Mouse (Mus musculus) intestine, embryonic 16.5 days (tissue): ENCODE measurements around the gene Rbks. TPM values are rescaled to one million over a fixed set of nuclear protein-coding genes. Genes with fewer than 3 reads are reported as not detected.
A peak's percentile ranks its signal among the peaks of the same experiment; 100 is the strongest.

Source experiments
- ATAC-seq: fragments of 200-750 bp; cut with Nextera tagmentation; 2 replicates; pipeline ENCODE4 v1.8.0; 2017; ENCODE audit warnings: moderate TSS enrichment, moderate library complexity
- H3K27ac ChIP-seq: fragments of 300-500 bp; sonication (generic); 2 replicates; pipeline ENCODE4 v1.5.1; 2014; ENCODE audit warnings: mild to moderate bottlenecking, low read length
- H3K27me3 ChIP-seq: fragments of 300-500 bp; sonication (generic); replicated peaks from 2 replicates; pipeline ENCODE4 v1.6.1; 2014; ENCODE audit warnings: low read length, control low read depth, mixed read lengths; ENCODE audit not compliant: control insufficient read depth, insufficient read depth
- H3K36me3 ChIP-seq: fragments of 300-500 bp; sonication (generic); 2 replicates; pipeline ENCODE4 v1.6.1; 2014; ENCODE audit warnings: low read length, control low read depth; ENCODE audit not compliant: control insufficient read depth, insufficient read depth
- H3K4me1 ChIP-seq: fragments of 300-500 bp; sonication (generic); 2 replicates; pipeline ENCODE4 v1.6.1; 2014; ENCODE audit warnings: low read length, control low read depth, mixed read lengths; ENCODE audit not compliant: control insufficient read depth, insufficient read depth
- H3K4me2 ChIP-seq: fragments of 300-500 bp; sonication (generic); 2 replicates; pipeline ENCODE4 v1.6.1; 2014; ENCODE audit warnings: low read depth, low read length, control low read depth
- H3K4me3 ChIP-seq: fragments of 300-500 bp; sonication (generic); 2 replicates; pipeline ENCODE4 v1.5.1; 2014; ENCODE audit warnings: mild to moderate bottlenecking, low read length
- H3K9ac ChIP-seq: fragments of 300-500 bp; sonication (generic); 2 replicates; pipeline ENCODE4 v1.6.1; 2014; ENCODE audit warnings: low read depth, low read length
- H3K9me3 ChIP-seq: fragments of 300-500 bp; sonication (generic); 2 replicates; pipeline ENCODE4 v1.6.1; 2016; ENCODE audit warnings: low read length, control low read depth; ENCODE audit not compliant: control insufficient read depth
- WGBS: fragments of 180-500 bp; shearing (Covaris S2); extraction: QIAGEN DNeasy Blood & Tissue Kit; methylation state at CpG from one replicate; pipeline ENCODE4 v1.1.7; 2014; 5-methylcytosine and 5-hydroxymethylcytosine counted together
- polyA plus RNA-seq: library from polyadenylated mRNA; unstranded; fragments of >200 nt; fragmentation: Nextera tagmentation; extraction: Ambion mirVana; gene quantifications from 2 replicates; pipeline ENCODE4 v1.2.1, GENCODE M21; 2015

Rbks gene
- polyA plus RNA-seq, 1 experiment from 2014 or later = 20.8 TPM

- peak overlapping the region; percentile 53; the same call in 1 of the 2 replicates for H3K9ac ChIP-seq
- peaks cover 13% of the 10 kb centered on the region for H3K4me1 ChIP-seq
- H3K4me3 ChIP-seq = no peak overlapping the region
- H3K36me3 ChIP-seq = no peaks in the 10 kb centered on the region
- ATAC-seq = peak; percentile 96
- WGBS = 59% methylated on average over 2 of the region's 2 CpGs
- H3K27ac ChIP-seq = peak overlapping the region; percentile 98
- no peaks in the 10 kb centered on the region for H3K27me3 ChIP-seq
- no peaks in the 10 kb centered on the region; the same call in 1 of the 2 replicates for H3K9me3 ChIP-seq
- 0 out of 2 replicates have a peak overlapping the region, but pooled peaks have one; percentile 6 for H3K4me2 ChIP-seq
These were observed 15.9 kb upstream of the Rbks start for GRCm38 (mm10) chr5:31713280-31713711.

- no peak overlapping the region for H3K4me3 ChIP-seq
- H3K36me3 ChIP-seq = no peaks in the 10 kb centered on the region
These were observed 12.0 kb upstream of the Rbks start for GRCm38 (mm10) chr5:31709389-31709788.

DNA sequence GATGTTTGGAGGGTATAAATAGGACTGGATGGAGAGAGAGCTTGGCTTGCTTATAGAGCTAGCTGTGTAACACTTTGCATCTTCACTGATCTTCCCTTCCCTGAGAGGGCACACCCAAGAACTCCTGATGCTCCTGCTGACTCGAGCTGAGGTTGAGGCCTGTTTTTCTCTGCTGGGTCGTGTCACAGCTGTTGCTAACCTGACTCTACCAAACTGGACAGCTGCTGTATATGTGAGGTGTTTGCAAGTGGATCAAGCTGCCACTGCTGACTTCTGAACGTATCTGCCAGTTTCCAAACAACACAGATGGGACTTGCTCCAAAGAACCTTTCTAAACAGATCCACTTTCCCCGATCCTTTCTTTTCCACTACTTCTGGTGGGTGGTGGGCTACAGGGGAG, 9.4 kb upstream of the Rbks start:
- no peak overlapping the region for H3K4me3 ChIP-seq
- H3K36me3 ChIP-seq = no peaks in the 10 kb centered on the region
- no peak overlapping the region for H3K4me2 ChIP-seq
- H3K4me1 ChIP-seq = no peaks in the 10 kb centered on the region
- H3K9ac ChIP-seq = no peak overlapping the region
- H3K27ac ChIP-seq = no peak overlapping the region
- no peaks in the 10 kb centered on the region for H3K27me3 ChIP-seq
- 86% methylated on average over 4 of the region's 4 CpGs for WGBS
- ATAC-seq = no peak
- H3K9me3 ChIP-seq = no peaks in the 10 kb centered on the region; the same call in 1 of the 2 replicates

More at GRCm38 (mm10) chr5:31709389-31709788, 12.0 kb upstream of the Rbks start:
- no peak overlapping the region for H3K9ac ChIP-seq
- H3K27ac ChIP-seq = no peak overlapping the region
- no peaks in the 10 kb centered on the region; the same call in 1 of the 2 replicates for H3K9me3 ChIP-seq
- no peaks in the 10 kb centered on the region for H3K27me3 ChIP-seq
- ATAC-seq = no peak
- 73% methylated on average over 1 of the region's 1 CpGs for WGBS
- H3K4me1 ChIP-seq = peaks cover 3% of the 10 kb centered on the region; the same call in 1 of the 2 replicates
- no peak overlapping the region for H3K4me2 ChIP-seq

- H3K4me2 ChIP-seq = no peak overlapping the region
- H3K27me3 ChIP-seq = no peaks in the 10 kb centered on the region
- H3K4me1 ChIP-seq = no peaks in the 10 kb centered on the region
- no peaks in the 10 kb centered on the region for H3K36me3 ChIP-seq
- no peaks in the 10 kb centered on the region for H3K9me3 ChIP-seq
- no peak overlapping the region for H3K4me3 ChIP-seq
- WGBS = 79% methylated on average over 5 of the region's 5 CpGs
- no peak overlapping the region for H3K27ac ChIP-seq
- no peak overlapping the region for H3K9ac ChIP-seq
- no peak for ATAC-seq
These were observed 7.5 kb upstream of the Rbks start for GRCm38 (mm10) chr5:31704971-31705370.

DNA sequence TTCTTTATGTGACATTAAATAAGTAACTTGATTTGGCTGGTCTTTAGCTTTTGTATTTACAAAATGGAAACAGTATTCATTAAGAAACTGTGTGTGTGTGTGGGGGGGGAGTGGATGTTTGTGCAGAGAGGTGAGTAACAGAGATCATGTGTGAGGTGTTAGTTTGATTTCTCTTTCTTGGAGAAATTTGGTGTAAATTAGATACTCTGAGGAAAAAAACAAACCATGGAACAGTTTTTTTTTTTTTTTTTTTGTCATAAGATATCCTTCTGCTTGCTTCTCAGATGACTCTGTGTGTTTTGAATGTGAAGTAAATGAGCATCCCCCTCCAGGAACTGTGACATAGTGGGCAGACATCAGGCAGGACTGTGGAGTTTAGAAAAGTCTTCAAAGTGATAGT, 2.0 kb upstream of the Rbks start:
- H3K36me3 ChIP-seq = no peaks in the 10 kb centered on the region
- H3K4me3 ChIP-seq = no peak overlapping the region
- H3K27me3 ChIP-seq = no peaks in the 10 kb centered on the region
- H3K4me2 ChIP-seq = no peak overlapping the region
- no peak overlapping the region for H3K27ac ChIP-seq
- no peak overlapping the region for H3K9ac ChIP-seq
- H3K9me3 ChIP-seq = no peaks in the 10 kb centered on the region
- ATAC-seq = no peak
- peaks cover 3% of the 10 kb centered on the region; the same call in 1 of the 2 replicates for H3K4me1 ChIP-seq

DNA sequence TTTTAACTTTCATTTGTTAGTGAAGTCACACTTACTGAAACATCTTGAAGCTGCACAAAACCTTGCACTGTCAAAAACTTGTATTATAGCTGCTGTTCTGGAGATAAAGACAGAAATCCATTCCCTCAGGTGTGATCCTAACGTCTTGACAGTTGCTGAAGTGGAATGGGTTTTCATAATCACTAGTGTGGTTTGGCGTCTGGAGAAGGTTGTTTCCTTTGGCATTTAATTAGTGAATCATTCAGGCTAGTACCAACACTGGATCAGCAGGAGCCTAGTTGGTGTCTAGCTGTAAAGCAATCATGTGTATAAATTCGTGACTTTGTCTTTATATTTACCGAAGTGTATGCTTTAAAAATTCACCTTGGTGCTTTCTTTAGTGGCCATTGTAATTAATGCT, 1.5 kb upstream of the Rbks start:
- Histone ChIP-seq H3K27me3 (no peaks in the 10 kb centered on the region), H3K9ac (no peak overlapping the region), H3K9me3 (no peaks in the 10 kb centered on the region), H3K27ac (no peak overlapping the region), H3K4me3 (no peak overlapping the region), H3K4me2 (peak overlapping the region; percentile 69; the same call in 1 of the 2 replicates), H3K36me3 (no peaks in the 10 kb centered on the region), H3K4me1 (peaks cover 3% of the 10 kb centered on the region; the same call in 1 of the 2 replicates)
- ATAC-seq = no peak
- 52% methylated on average over 4 of the region's 4 CpGs for WGBS

DNA sequence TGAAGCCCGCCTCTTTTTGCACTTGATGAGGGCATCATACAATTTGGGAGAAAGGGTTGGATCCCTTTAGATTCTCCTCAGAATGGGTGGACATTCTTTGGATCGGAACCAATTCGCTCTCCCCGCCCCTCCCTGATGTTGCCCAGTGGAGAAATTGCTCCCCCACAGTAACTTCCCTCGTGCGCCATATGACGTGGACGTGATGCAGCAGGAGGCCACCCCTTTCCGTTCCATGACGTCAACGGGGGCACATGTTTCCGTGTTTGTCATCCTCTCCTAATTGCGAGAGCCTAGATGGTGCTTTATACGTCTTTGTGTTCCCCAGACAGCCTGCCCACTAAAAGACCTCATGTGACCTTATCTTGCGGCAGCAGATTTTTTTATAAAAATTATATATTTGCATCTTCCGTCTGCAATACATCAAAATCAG, 885 bp upstream of the Rbks start:
- H3K27ac ChIP-seq = peak overlapping the region; percentile 97
- peak; percentile 77 for ATAC-seq
- H3K36me3 ChIP-seq = no peaks in the 10 kb centered on the region
- H3K4me2 ChIP-seq = peak overlapping the region; percentile 69
- no peaks in the 10 kb centered on the region for H3K27me3 ChIP-seq
- H3K9me3 ChIP-seq = no peaks in the 10 kb centered on the region
- H3K4me1 ChIP-seq = peaks cover 3% of the 10 kb centered on the region; the same call in 1 of the 2 replicates
- H3K4me3 ChIP-seq = peak overlapping the region; percentile 82
- peak overlapping the region; percentile 92 for H3K9ac ChIP-seq
- 3% methylated on average over 16 of the region's 16 CpGs for WGBS

DNA sequence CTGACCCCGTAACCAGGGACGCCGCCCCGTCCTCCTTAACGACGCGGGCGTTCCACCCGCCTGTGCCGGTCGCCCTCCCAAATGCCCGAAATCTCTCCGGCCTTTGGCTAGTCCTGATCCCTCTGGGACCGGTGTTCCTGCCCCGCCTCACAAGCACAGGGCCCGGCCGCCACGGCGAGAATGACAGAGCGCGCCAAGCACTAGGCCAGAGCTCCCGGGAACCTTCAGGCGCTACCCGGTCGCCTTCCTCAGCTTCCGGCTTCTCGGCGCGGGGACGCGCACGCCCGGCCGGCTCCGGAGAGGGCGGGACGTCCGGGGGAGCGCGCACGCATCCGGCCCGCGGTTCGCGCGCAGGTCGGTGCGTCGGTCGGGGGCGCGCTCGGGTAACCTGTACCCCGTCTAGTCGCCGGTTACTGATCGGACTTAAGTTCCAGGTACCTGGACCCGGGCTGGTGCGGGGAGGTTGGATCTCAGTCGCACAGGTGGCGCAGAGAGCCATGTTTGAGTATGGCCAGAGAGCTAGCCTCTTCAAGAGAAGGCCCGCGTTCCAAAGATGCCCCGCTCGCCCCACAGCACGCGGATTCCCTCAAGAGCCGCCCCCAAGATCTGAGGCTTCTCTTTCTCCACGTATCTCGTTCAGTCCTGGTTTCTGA, 343 bp upstream of the Rbks start, which contains the start of gene Babam2:
TSS of gene Babam2 (plus strand) at position 41 of the 653 bp plus-strand sequence.
- Histone ChIP-seq H3K27ac (peak within 1 kb of the TSS; percentile 97), H3K9me3 (no peaks in the 10 kb centered on the region), H3K9ac (peak within 1 kb of the TSS; percentile 92), H3K36me3 (no peaks in the 10 kb centered on the region), H3K27me3 (no peaks in the 10 kb centered on the region), H3K4me2 (peak within 1 kb of the TSS; percentile 71), H3K4me3 (peak within 1 kb of the TSS; percentile 82), H3K4me1 (peaks cover 3% of the 10 kb centered on the region; the same call in 1 of the 2 replicates)
- peak; percentile 96 for ATAC-seq
- under 1% methylated on average over 71 of the region's 71 CpGs for WGBS

GRCm38 (mm10) chr5:31693191-31693590, 4.2 kb downstream of the Rbks start:
- Histone ChIP-seq H3K4me2 (no peak overlapping the region), H3K4me3 (no peak overlapping the region), H3K27me3 (no peaks in the 10 kb centered on the region), H3K9me3 (no peaks in the 10 kb centered on the region), H3K36me3 (no peaks in the 10 kb centered on the region), H3K27ac (no peak overlapping the region), H3K4me1 (peaks cover 3% of the 10 kb centered on the region; the same call in 1 of the 2 replicates), H3K9ac (no peak overlapping the region)
- ATAC-seq = no peak
